Mouse (Mus musculus) CD4-positive, CD25-positive, alpha-beta regulatory T cell, adult 4 months (primary cell): ENCODE results near the gene Krt26. TPM values are rescaled to one million over a fixed set of nuclear protein-coding genes. Genes with fewer than 3 reads are reported as not detected.

ENCODE experiments used
- ATAC-seq: one replicate; pipeline ENCODE4 v1.8.0; 2017
- polyA plus RNA-seq, 2 experiments: library from polyadenylated mRNA; unstranded; fragments of 100-300 nt; shearing (Covaris generic); gene quantifications; one replicate each; pipeline ENCODE4 v1.2.1; 2017

Krt26 gene
- polyA plus RNA-seq, result not detected

DNA sequence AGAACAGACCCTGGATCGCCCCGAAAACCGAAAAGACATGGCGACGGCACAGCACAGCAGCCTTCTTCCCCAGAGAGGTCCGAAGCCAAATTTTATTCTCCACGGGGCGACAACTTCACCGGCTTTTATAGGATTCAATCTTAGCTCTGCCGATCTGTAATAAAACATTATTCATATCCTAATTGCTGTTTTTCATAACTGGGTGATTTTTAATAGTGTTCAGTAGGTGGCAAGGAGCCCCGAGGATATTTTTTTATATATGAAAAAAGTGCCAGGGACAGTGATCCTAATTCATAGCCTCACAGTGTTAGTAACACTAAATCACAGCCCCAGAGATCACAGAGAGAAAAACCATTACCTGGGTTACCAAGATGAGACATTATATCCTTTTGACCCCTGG, at the start of gene Krt26:
TSS of gene Krt26 (minus strand) at position 101 of the 400 bp plus-strand sequence.
- no peak for ATAC-seq

DNA sequence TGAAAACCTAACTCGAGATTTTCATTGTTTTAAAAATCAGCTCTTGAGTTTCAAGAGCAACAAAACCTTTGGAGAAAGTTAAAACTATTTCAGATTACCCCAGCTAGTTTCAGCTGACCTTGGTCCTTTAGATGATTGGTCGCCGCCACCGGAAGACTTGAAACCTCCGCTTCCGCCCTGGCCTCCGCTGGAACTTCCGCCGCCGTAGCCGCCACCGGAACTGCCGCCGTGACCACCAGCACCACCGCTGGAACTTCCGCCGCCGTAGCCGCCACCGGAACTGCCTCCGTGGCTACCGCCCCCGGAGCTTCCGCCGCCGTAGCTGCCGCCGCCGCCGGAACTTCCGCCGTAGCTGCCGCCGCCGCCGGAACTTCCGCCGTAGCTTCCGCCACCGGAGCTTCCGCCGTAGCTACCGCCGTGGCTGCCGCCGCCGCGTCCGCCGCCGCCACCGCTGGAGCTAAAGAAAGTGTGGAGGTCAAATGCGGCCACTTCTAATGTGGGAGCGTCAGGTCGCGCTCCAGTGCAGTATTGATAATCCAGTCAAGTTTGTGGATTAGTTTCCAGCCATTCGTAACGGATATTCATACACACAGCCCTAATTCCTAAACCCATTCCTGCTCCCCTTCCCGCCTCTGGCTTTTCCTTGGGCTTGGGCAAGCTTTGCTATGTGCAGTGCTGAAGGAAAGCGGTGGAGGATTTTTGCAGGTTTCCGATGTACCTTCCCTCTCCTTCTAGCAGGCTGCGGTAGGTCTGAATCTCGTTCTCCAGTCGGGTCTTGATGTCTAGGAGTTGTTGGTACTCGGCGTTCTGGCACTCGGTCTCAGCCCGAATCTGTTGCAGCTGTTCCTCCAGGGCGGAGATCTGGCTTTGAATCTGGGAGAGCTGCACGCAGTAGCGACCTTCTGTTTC, 48.3 kb upstream of the Krt26 start:
- ATAC-seq, result peak; percentile 85

GRCm38 (mm10) chr11:99379568-99379967, 41.8 kb upstream of the Krt26 start:
- no peak for ATAC-seq

- ATAC-seq, result no peak
These were observed 37.0 kb upstream of the Krt26 start, which contains the start of gene Krt28 for GRCm38 (mm10) chr11:99374803-99375202. Krt28 (minus strand) TSS chr11:99374903.

DNA sequence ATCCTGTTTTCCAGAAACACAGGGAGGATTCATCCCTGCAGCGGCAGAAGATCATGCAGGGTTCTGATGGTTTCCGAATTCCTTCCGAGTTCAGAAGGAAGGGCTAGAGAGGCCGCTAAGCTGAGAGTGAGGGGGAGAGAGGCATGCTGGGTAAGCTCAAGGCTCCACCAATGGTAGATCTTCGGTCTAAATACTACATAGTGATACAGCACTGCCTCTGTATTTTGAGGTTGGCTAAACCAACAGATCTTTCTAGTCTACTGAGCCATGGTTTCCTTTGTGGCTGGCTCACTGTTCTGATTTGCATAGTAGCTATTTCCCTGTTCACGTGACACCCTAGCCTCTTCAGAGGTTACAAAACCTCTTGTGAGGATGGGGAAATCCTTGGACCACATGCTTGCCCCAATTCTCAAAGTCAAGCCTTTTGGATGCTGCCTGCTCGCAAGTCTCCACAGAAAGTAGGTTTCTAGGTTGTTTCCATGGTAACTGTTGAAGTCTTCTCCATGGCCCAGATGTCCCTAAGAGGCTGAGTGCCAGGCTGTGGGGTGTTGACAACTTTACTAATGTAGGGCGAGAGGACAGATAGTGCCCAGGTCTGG, 32.2 kb upstream of the Krt26 start:
- ATAC-seq, result no peak

DNA sequence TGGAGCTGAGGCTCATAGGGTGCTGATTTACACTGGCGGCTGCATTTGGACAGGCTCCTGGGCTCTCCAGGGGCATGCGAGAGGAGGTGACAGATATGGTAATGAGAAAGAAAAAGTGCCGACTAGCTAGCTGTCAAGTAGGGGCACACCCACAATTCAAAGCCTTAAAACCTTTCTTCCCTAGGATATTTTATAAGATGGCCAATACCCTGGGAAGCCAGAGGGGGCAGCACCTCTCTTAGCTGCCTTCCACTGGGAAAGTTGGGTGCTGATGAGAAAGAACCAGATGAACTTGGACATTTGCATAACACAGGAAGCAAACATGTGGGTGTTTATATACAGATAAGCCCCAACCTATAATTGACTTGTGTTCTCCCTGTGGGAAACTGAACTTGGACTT, 31.5 kb upstream of the Krt26 start:
- ATAC-seq, result no peak

GRCm38 (mm10) chr11:99366791-99367190, 29.0 kb upstream of the Krt26 start:
- no peak for ATAC-seq

DNA sequence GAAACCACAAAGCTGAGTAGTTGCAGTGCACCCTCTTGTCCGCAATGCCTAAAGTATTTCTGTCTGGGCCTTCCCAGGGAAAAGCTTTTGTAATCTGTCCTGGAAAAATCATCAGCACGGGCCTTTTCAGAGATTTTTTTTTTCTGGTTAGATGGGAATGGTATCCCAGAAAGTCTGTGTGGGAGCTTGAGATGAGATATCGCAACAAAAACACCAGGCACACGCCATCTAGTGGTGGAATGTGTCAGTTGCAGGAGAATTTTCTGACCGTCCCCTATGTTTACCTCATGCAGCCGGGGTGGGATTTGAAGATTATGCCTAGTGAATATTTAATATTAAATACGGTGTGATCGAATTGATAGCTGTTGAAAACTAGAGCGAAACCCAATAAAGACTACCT, 26.6 kb upstream of the Krt26 start:
- ATAC-seq, result no peak

DNA sequence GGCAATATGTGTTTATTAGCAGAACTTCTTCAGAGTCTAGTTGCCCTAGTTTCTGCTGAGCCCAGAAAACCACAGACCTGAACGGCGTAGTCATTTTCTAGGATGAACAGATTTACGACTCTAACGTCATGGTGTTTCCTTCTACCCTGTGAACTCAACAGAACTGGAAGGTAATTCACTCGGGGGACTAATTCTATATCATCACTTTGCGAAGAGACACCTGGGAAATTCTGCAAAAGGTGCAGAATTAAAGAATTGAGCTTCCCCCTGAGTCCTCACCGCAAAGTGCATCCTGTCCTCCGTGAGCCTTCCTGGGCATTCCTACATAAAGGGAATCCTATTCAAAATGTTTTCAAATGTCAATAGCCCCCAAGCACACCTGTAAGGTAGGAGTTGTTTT, 23.7 kb upstream of the Krt26 start:
- ATAC-seq, result no peak

DNA sequence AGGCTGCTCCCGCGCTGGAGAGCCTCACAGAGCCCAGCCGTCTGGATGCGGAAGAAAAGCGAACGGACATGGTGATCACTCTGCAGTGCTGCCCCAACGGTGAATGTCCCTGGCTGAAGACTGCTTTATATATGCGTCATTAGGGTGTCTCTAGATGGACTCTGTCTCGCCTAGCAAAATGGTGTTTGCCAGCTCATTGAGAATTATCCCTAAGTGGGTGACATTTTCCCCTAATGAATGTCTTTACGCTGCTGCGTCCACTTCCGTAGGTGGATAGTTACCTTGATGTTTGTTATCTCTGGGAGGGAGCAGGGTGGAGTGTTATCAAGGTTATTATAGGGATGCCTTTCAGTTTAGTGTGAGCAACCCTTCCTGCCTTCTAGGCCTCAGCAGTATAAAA, 13.2 kb upstream of the Krt26 start, which contains the start of gene Krt27:
TSS of gene Krt27 (minus strand) at position 101 of the 400 bp plus-strand sequence.
- no peak for ATAC-seq

DNA sequence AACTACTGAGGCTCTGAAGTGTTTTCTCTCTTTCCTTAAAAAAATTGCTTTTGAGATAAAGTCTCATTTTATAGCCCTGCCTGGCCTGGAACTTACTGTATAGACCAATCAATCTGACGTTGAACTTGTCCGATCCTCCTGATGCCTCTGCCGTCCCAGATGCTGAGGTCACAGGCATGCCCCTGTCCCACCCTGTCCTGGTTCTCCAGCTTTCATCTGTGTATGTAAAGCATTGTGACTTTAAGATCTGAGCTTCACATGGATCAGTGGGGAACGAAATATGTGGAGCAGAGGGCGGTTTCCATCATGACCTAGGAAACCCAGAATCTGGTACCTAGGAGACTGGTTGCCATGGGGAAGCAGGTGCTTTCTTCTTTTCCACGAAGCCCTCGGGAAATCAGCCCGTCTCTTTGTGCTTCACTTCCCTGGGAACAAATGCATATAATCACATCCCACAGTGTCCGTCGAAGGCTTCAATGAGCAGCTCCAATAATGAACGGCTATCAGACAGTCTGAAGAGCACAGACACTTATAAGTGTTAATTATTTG, 1.6 kb upstream of the Krt26 start:
- ATAC-seq, result no peak

DNA sequence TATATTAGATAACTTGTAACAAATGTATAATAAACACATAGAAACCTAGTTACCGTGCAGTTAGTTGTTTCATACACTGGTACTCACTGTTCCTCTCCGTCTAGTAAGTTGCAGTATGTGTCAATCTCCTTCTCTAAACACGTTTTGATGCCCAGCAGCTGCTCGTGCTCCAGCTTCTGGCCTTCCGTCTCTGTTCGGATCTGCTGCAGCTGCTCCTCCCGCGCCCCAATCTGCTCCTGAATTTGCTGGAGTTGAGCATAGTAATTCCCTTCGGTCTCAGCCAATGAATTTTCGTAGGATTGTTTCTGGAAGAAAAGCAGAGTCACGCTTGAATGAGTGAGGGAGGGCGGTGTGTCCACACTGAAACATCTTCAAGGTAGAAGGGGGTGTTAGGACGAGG, 4.3 kb downstream of the Krt26 start:
- ATAC-seq, result no peak

- ATAC-seq, result no peak
These were observed 8.1 kb downstream of the Krt26 start for GRCm38 (mm10) chr11:99329655-99330054.

- ATAC-seq, result no peak
These were observed 14.9 kb downstream of the Krt26 start, which contains the start of gene Krt25 for GRCm38 (mm10) chr11:99322851-99323250. Krt25 (minus strand) TSS chr11:99322951.

DNA sequence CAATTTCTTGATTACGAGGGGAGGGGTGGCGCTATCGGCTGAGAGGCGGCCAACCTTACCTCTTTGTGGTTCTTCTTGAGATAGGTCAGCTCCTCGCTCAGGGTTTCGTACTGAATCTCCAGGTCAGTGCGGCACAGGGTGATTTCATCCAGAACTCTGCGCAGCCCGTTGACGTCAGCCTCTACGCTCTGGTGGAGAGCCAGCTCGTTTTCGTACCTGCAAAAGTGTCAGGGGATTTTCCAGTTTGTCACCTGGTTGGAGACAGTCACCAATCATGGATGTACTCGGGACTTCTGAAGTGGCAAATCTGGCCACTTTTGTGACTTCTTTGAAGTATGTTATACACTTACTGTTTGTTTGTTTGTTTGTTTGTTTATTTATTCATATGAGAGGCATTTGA, 16.7 kb downstream of the Krt26 start:
- no peak for ATAC-seq

- ATAC-seq, result no peak
These were observed 18.6 kb downstream of the Krt26 start for GRCm38 (mm10) chr11:99319127-99319526.

GRCm38 (mm10) chr11:99316543-99316942, 21.2 kb downstream of the Krt26 start:
- no peak for ATAC-seq

- no peak for ATAC-seq
These were observed 23.2 kb downstream of the Krt26 start for GRCm38 (mm10) chr11:99314594-99314993.

- peak; percentile 32 for ATAC-seq
These were observed 26.9 kb downstream of the Krt26 start for GRCm38 (mm10) chr11:99310882-99311281.

GRCm38 (mm10) chr11:99307579-99307978, 30.2 kb downstream of the Krt26 start:
- peak; percentile 56 for ATAC-seq

GRCm38 (mm10) chr11:99295039-99295438, 42.7 kb downstream of the Krt26 start:
- no peak for ATAC-seq

- ATAC-seq, result peak; percentile 51
These were observed 44.9 kb downstream of the Krt26 start for GRCm38 (mm10) chr11:99292846-99293245.

DNA sequence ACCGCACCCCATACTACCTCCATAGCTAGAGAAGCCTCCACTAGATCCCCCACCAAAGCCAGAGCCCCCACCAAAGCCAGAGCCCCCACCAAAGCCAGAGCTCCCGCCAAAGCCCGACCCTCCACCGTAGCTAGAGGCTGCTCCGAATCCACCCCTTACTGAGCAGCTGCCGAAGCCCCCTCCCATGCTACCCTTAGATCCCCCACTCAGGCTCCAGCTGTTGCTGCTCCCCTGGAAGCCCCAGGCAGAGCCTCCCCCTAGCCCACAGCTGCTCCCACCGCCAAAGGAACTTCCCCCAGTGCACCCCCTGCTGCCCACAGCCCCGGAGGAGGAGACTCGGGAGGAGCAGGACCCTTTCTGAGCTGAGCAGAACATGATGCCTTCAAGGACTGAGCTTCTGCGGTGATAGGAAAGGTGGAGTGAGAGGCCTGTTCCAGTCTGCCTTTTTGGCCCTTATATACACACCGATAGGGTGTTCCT, 52.9 kb downstream of the Krt26 start, which contains the start of gene Krt24:
TSS of gene Krt24 (minus strand) at position 430 of the 480 bp plus-strand sequence.
- ATAC-seq, result no peak
